Mouse (Mus musculus): ENCODE results near the gene Epb41.

GRCm38 (mm10) chr4:132088921-132089320, 13.8 kb upstream of the Epb41 start:
- TF ChIP-seq CTCF (IDR thresholded peaks at IDR 0.05; ENCODE audit: low read depth) (peak; percentile 95), EP300 (IDR thresholded peaks at IDR 0.05; ENCODE audit: low read depth) (no peak)
